Mouse (Mus musculus) intestine, embryonic 14.5 days (tissue): ENCODE results near the gene Sh2d3c. TPM values are rescaled to one million over a fixed set of nuclear protein-coding genes. Genes with fewer than 3 reads are reported as not detected.

Experiments used
- ATAC-seq: fragments of 200-750 bp; cut with Nextera tagmentation; replicated peaks from 2 replicates; pipeline ENCODE4 v1.8.0; 2017; ENCODE audit warnings: low read depth, moderate number of reproducible peaks, moderate TSS enrichment, moderate library complexity; ENCODE audit not compliant: low FRiP score, low TSS enrichment
- DNase-seq: peaks from one replicate; pipeline ENCODE4 v3.0.0-alpha.2; 2018; ENCODE audit warnings: low spot score
- H3K27ac ChIP-seq: fragments of 300-500 bp; sonication (generic); 2 replicates; pipeline ENCODE4 v1.5.1; 2014; ENCODE audit warnings: low read depth, mild to moderate bottlenecking, control low read depth
- H3K27me3 ChIP-seq: fragments of 300-500 bp; sonication (generic); replicated peaks from 2 replicates; pipeline ENCODE4 v1.6.1; 2014; ENCODE audit warnings: low read length, control low read depth; ENCODE audit not compliant: control insufficient read depth, insufficient read depth
- H3K36me3 ChIP-seq: fragments of 300-500 bp; sonication (generic); 2 replicates; pipeline ENCODE4 v1.6.1; 2014; ENCODE audit warnings: low read length, control low read depth; ENCODE audit not compliant: control insufficient read depth, insufficient read depth
- H3K4me1 ChIP-seq: fragments of 300-500 bp; sonication (generic); replicated peaks from 2 replicates; pipeline ENCODE4 v1.6.1; 2014; ENCODE audit warnings: low read length, control low read depth, mixed read lengths; ENCODE audit not compliant: control insufficient read depth, insufficient read depth
- H3K4me2 ChIP-seq: fragments of 300-500 bp; sonication (generic); 2 replicates; pipeline ENCODE4 v1.6.1; 2014; ENCODE audit warnings: low read length
- H3K4me3 ChIP-seq: fragments of 300-500 bp; sonication (generic); 2 replicates; pipeline ENCODE4 v1.5.1; 2014; ENCODE audit warnings: low read depth, low read length, control low read depth, mixed read lengths
- H3K9ac ChIP-seq: fragments of 300-500 bp; sonication (generic); 2 replicates; pipeline ENCODE4 v1.6.1; 2014; ENCODE audit warnings: mild to moderate bottlenecking, low read length
- H3K9me3 ChIP-seq: fragments of 300-500 bp; sonication (generic); 2 replicates; pipeline ENCODE4 v1.6.1; 2016; ENCODE audit warnings: low read length, control low read depth; ENCODE audit not compliant: control insufficient read depth
- WGBS: fragments of 180-500 bp; shearing (Covaris S2); extraction: QIAGEN DNeasy Blood & Tissue Kit; methylation state at CpG from one replicate; pipeline ENCODE4 v1.1.7; 2014; 5-methylcytosine and 5-hydroxymethylcytosine counted together
- microRNA counts: library from miRNA; unstranded; fragments of <30 nt; microRNA quantifications from one replicate; lab custom pipeline; 2016
- microRNA-seq: library from miRNA; unstranded; fragments of <30 nt; microRNA quantifications from one replicate; pipeline ENCODE4, GENCODE M21; 2016
- polyA plus RNA-seq: library from polyadenylated mRNA; unstranded; fragments of >200 nt; fragmentation: Nextera tagmentation; extraction: Ambion mirVana; gene quantifications from 2 replicates; pipeline ENCODE4 v1.2.1, GENCODE M21; 2014

Sh2d3c gene
- polyA plus RNA-seq, 1 experiment from 2014 or later: 32.5 TPM

- H3K27me3 ChIP-seq: no peaks in the 10 kb centered on the region
- ATAC-seq: no peak
- H3K9me3 ChIP-seq: no peaks in the 10 kb centered on the region
- no peak overlapping the region for H3K27ac ChIP-seq
- H3K4me1 ChIP-seq: no peaks in the 10 kb centered on the region
- no peak for DNase-seq
- no peak overlapping the region for H3K4me3 ChIP-seq
- peaks cover 4% of the 10 kb centered on the region; the same call in 1 of the 2 replicates for H3K36me3 ChIP-seq
- no peak overlapping the region for H3K9ac ChIP-seq
- no peak overlapping the region for H3K4me2 ChIP-seq
- 63% methylated on average over 6 of the region's 6 CpGs for WGBS
Observed at GRCm38 (mm10) chr2:32787176-32787575, 66.3 kb downstream of the Sh2d3c start.

- ATAC-seq: no peak
- Histone ChIP-seq H3K9ac (no peak overlapping the region), H3K4me3 (no peak overlapping the region), H3K27ac (no peak overlapping the region), H3K27me3 (no peaks in the 10 kb centered on the region), H3K36me3 (peaks cover 10% of the 10 kb centered on the region; the same call in 1 of the 2 replicates), H3K9me3 (no peaks in the 10 kb centered on the region), H3K4me1 (no peaks in the 10 kb centered on the region), H3K4me2 (no peak overlapping the region)
- DNase-seq: no peak
- WGBS: 35% methylated on average over 2 of the region's 2 CpGs
Observed at GRCm38 (mm10) chr2:32788581-32788980, 67.7 kb downstream of the Sh2d3c start.

- Histone ChIP-seq H3K4me3 (no peak overlapping the region), H3K9me3 (no peaks in the 10 kb centered on the region), H3K9ac (no peak overlapping the region), H3K36me3 (peaks cover 22% of the 10 kb centered on the region), H3K27me3 (no peaks in the 10 kb centered on the region), H3K4me1 (no peaks in the 10 kb centered on the region), H3K4me2 (no peak overlapping the region), H3K27ac (no peak overlapping the region)
- DNase-seq (no peak), ATAC-seq (no peak)
- 86% methylated on average over 6 of the region's 6 CpGs for WGBS
Observed at GRCm38 (mm10) chr2:32791297-32791696, 70.4 kb downstream of the Sh2d3c start.

- peaks cover 65% of the 10 kb centered on the region for H3K36me3 ChIP-seq
- H3K9me3 ChIP-seq: no peaks in the 10 kb centered on the region
- H3K4me3 ChIP-seq: no peak overlapping the region
- no peak overlapping the region for H3K9ac ChIP-seq
- no peaks in the 10 kb centered on the region for H3K4me1 ChIP-seq
- H3K4me2 ChIP-seq: no peak overlapping the region
- WGBS: 91% methylated on average over 13 of the region's 13 CpGs
- DNase-seq (no peak), ATAC-seq (no peak)
- H3K27me3 ChIP-seq: no peaks in the 10 kb centered on the region
- no peak overlapping the region for H3K27ac ChIP-seq
Observed at GRCm38 (mm10) chr2:32795748-32796418, 75.0 kb downstream of the Sh2d3c start.

GRCm38 (mm10) chr2:32798251-32798962, 77.6 kb downstream of the Sh2d3c start:
- H3K9me3 ChIP-seq: no peaks in the 10 kb centered on the region
- no peak overlapping the region for H3K27ac ChIP-seq
- H3K4me3 ChIP-seq: no peak overlapping the region
- WGBS: 45% methylated on average over 10 of the region's 10 CpGs
- H3K4me1 ChIP-seq: no peaks in the 10 kb centered on the region
- H3K9ac ChIP-seq: no peak overlapping the region
- peaks cover 61% of the 10 kb centered on the region for H3K36me3 ChIP-seq
- H3K27me3 ChIP-seq: no peaks in the 10 kb centered on the region
- ATAC-seq: no peak
- no peak for DNase-seq
- H3K4me2 ChIP-seq: no peak overlapping the region

MicroRNAs within 50 kb of the gene (microRNA counts, 519-probe panel; counts per million panel counts)
- microRNA mmu-miR-2861 (lab: Ali Mortazavi, UCI): not detected

Small RNA genes lying within 50 kb of the gene (microRNA-seq; reads per million reads assigned to microRNA genes)
- gene Gm47291 (not detected), gene Mir2861 (not detected), gene Mir3960 (not detected), gene Mir8093 (not detected)

Other genes with a start within 250 kb of the Sh2d3c start
- gene Fam102a, start 185.7 kb upstream of the Sh2d3c start, polyA plus RNA-seq: 10.3 and 11.4 TPM in 2 replicates
- gene Dpm2, start 150.2 kb upstream of the Sh2d3c start, polyA plus RNA-seq: 118 and 121 TPM in 2 replicates
- gene Pip5kl1, start 146.3 kb upstream of the Sh2d3c start, polyA plus RNA-seq: 0.62 and 0.89 TPM in 2 replicates
- 0.15 and 0.35 TPM in 2 replicates for gene 9430097D07Rik, start 145.4 kb upstream of the Sh2d3c start, polyA plus RNA-seq
- gene St6galnac4, start 134.0 kb upstream of the Sh2d3c start, polyA plus RNA-seq: 15.5 and 20.3 TPM in 2 replicates
- 5.7 and 6.9 TPM in 2 replicates for gene St6galnac6, start 121.3 kb upstream of the Sh2d3c start, polyA plus RNA-seq
- gene Ak1, start 99.3 kb upstream of the Sh2d3c start, polyA plus RNA-seq: 22.8 and 24.6 TPM in 2 replicates
- gene Eng, start 74.5 kb upstream of the Sh2d3c start, polyA plus RNA-seq: 59.5 and 61.4 TPM in 2 replicates
- 32.9 and 35.6 TPM in 2 replicates for gene Fpgs, start 16.9 kb upstream of the Sh2d3c start, polyA plus RNA-seq
- 83.8 and 85.2 TPM in 2 replicates for gene Cdk9, start 8.0 kb upstream of the Sh2d3c start, polyA plus RNA-seq
- 0.38 and 0.75 TPM in 2 replicates for gene 6330409D20Rik, start 20.0 kb downstream of the Sh2d3c start, polyA plus RNA-seq
- 71.1 and 74.8 TPM in 2 replicates for gene Tor2a, start 36.2 kb downstream of the Sh2d3c start, polyA plus RNA-seq
- gene Ttc16, start 54.6 kb downstream of the Sh2d3c start, polyA plus RNA-seq: 0.13 and 0.20 TPM in 2 replicates
- gene Ptrh1, start 54.7 kb downstream of the Sh2d3c start, polyA plus RNA-seq: 4.4 and 5.1 TPM in 2 replicates
- gene Cfap157, start 63.4 kb downstream of the Sh2d3c start, polyA plus RNA-seq: 0.31 and 0.65 TPM in 2 replicates
- 26.7 and 27.0 TPM in 2 replicates for gene Stxbp1, start 126.2 kb downstream of the Sh2d3c start, polyA plus RNA-seq
- gene Fam129b, start 155.1 kb downstream of the Sh2d3c start, polyA plus RNA-seq: 22.3 and 25.2 TPM in 2 replicates
- gene Rpl12, start 240.5 kb downstream of the Sh2d3c start, polyA plus RNA-seq: 259 and 272 TPM in 2 replicates
- 7.0 and 7.9 TPM in 2 replicates for gene Lrsam1, start 240.6 kb downstream of the Sh2d3c start, polyA plus RNA-seq